In genomic region chr10:118758825-118759471, GRCm38 (mm10) we compare ENCODE assay signal across 8 mouse cellular contexts.
DNase-seq lines count a peak whose midpoint lies in the region; ATAC-seq and TF ChIP-seq lines count a peak whose summit lies in the region.

No protein-coding gene starts in this region.

- no peak overlapping the region for H3K4me3 ChIP-seq in embryonic facial prominence, embryonic 14.5 days (ENCODE audit: low read depth, low read length)
- H3K4me3 ChIP-seq in embryonic facial prominence, embryonic 10.5 days, result no peak overlapping the region
- H3K4me3 ChIP-seq in midbrain, embryonic 14.5 days (replicated peaks; ENCODE audit: low read depth, low read length), result no peak overlapping the region
- H3K4me3 ChIP-seq in midbrain, embryonic 11.5 days (ENCODE audit: low read depth, low read length), result no peak overlapping the region
- no peak overlapping the region for H3K4me3 ChIP-seq in lung, postnatal 0 days (ENCODE audit: low read depth, low read length)
- H3K4me3 ChIP-seq in intestine, postnatal 0 days (ENCODE audit: low read depth, low read length), result no peak overlapping the region

- no peak overlapping the region for H3K27ac ChIP-seq in embryonic facial prominence, embryonic 14.5 days (replicated peaks; ENCODE audit: low read depth, low read length)
- H3K27ac ChIP-seq in embryonic facial prominence, embryonic 10.5 days (replicated peaks), result no peak overlapping the region
- H3K27ac ChIP-seq in midbrain, embryonic 14.5 days (replicated peaks; ENCODE audit: low read depth, low read length), result no peak overlapping the region
- no peak overlapping the region for H3K27ac ChIP-seq in midbrain, embryonic 11.5 days (ENCODE audit: low read depth, low read length)
- H3K27ac ChIP-seq in lung, postnatal 0 days (ENCODE audit: low read length), result no peak overlapping the region
- no peak overlapping the region for H3K27ac ChIP-seq in intestine, postnatal 0 days (ENCODE audit: low read depth, low read length)

- H3K27me3 ChIP-seq in embryonic facial prominence, embryonic 14.5 days (replicated peaks; ENCODE audit: control insufficient read depth, insufficient read depth, low read length), result no peaks in the 10 kb centered on the region
- H3K27me3 ChIP-seq in embryonic facial prominence, embryonic 10.5 days (replicated peaks; ENCODE audit: low read depth, poor library complexity, severe bottlenecking), result no peaks in the 10 kb centered on the region
- H3K27me3 ChIP-seq in midbrain, embryonic 14.5 days (ENCODE audit: control insufficient read depth, insufficient read depth, low read length), result no peaks in the 10 kb centered on the region
- H3K27me3 ChIP-seq in midbrain, embryonic 11.5 days (ENCODE audit: control insufficient read depth, insufficient read depth, low read length), result no peaks in the 10 kb centered on the region
- H3K27me3 ChIP-seq in lung, postnatal 0 days (replicated peaks; ENCODE audit: insufficient read depth, low read length), result no peaks in the 10 kb centered on the region
- no peaks in the 10 kb centered on the region for H3K27me3 ChIP-seq in intestine, postnatal 0 days (replicated peaks; ENCODE audit: control insufficient read depth, insufficient read depth, low read length)

- 0 out of 2 replicates have a peak, but pooled peaks have one; percentile 53 for ATAC-seq in embryonic facial prominence, embryonic 14.5 days (ENCODE audit: low read depth)
- ATAC-seq in midbrain, embryonic 14.5 days (ENCODE audit: low FRiP score, low TSS enrichment), result no peak
- ATAC-seq in midbrain, embryonic 11.5 days (ENCODE audit: low FRiP score), result no peak
- ATAC-seq in lung, postnatal 0 days, result peak; percentile 52; the same call in 1 of the 2 replicates
- ATAC-seq in intestine, postnatal 0 days, result no peak

- no peak overlapping the region for H3K9ac ChIP-seq in embryonic facial prominence, embryonic 14.5 days (ENCODE audit: low read depth, low read length)
- no peak overlapping the region for H3K9ac ChIP-seq in midbrain, embryonic 14.5 days (replicated peaks; ENCODE audit: low read length)
- H3K9ac ChIP-seq in midbrain, embryonic 11.5 days (ENCODE audit: low read length), result no peak overlapping the region
- no peak overlapping the region for H3K9ac ChIP-seq in lung, postnatal 0 days (replicated peaks; ENCODE audit: low read depth)
- H3K9ac ChIP-seq in intestine, postnatal 0 days (ENCODE audit: low read depth, low read length), result no peak overlapping the region

- no peak overlapping the region for H3K4me2 ChIP-seq in embryonic facial prominence, embryonic 14.5 days (ENCODE audit: low read depth, low read length)
- no peak overlapping the region for H3K4me2 ChIP-seq in midbrain, embryonic 14.5 days (ENCODE audit: low read length)
- no peak overlapping the region for H3K4me2 ChIP-seq in midbrain, embryonic 11.5 days
- H3K4me2 ChIP-seq in lung, postnatal 0 days (replicated peaks; ENCODE audit: low read depth, low read length), result no peak overlapping the region; the same call in 1 of the 2 replicates
- no peak overlapping the region for H3K4me2 ChIP-seq in intestine, postnatal 0 days (replicated peaks; ENCODE audit: low read depth)

- H3K36me3 ChIP-seq in embryonic facial prominence, embryonic 14.5 days (ENCODE audit: control insufficient read depth, insufficient read depth, low read length), result no peaks in the 10 kb centered on the region
- no peaks in the 10 kb centered on the region for H3K36me3 ChIP-seq in embryonic facial prominence, embryonic 10.5 days (replicated peaks)
- no peaks in the 10 kb centered on the region for H3K36me3 ChIP-seq in midbrain, embryonic 14.5 days (ENCODE audit: control insufficient read depth, insufficient read depth, low read length)
- no peaks in the 10 kb centered on the region for H3K36me3 ChIP-seq in midbrain, embryonic 11.5 days (ENCODE audit: control insufficient read depth, insufficient read depth, low read length)
- H3K36me3 ChIP-seq in lung, postnatal 0 days (ENCODE audit: insufficient read depth, low read length), result no peaks in the 10 kb centered on the region
- no peaks in the 10 kb centered on the region for H3K36me3 ChIP-seq in intestine, postnatal 0 days (ENCODE audit: control insufficient read depth, insufficient read depth)

- H3K9me3 ChIP-seq in embryonic facial prominence, embryonic 14.5 days (ENCODE audit: control insufficient read depth, low read length), result no peaks in the 10 kb centered on the region
- H3K9me3 ChIP-seq in embryonic facial prominence, embryonic 10.5 days, result no peaks in the 10 kb centered on the region
- no peaks in the 10 kb centered on the region for H3K9me3 ChIP-seq in midbrain, embryonic 14.5 days (ENCODE audit: control insufficient read depth, low read length)
- H3K9me3 ChIP-seq in midbrain, embryonic 11.5 days (ENCODE audit: control insufficient read depth, low read length), result no peaks in the 10 kb centered on the region
- H3K9me3 ChIP-seq in lung, postnatal 0 days (ENCODE audit: low read length), result no peaks in the 10 kb centered on the region
- H3K9me3 ChIP-seq in intestine, postnatal 0 days (ENCODE audit: control insufficient read depth), result no peaks in the 10 kb centered on the region

- DNase-seq in embryonic facial prominence, embryonic 14.5 days (ENCODE audit: low spot score), result peak; percentile 58
- DNase-seq in embryonic facial prominence, embryonic 10.5 days (ENCODE audit: low spot score), result no peak
- DNase-seq in midbrain, embryonic 14.5 days, result peak; percentile 46
- no peak for DNase-seq in midbrain, embryonic 11.5 days (ENCODE audit: low spot score, missing footprints)
- peak; percentile 67 for DNase-seq in gastrocnemius, postnatal 25 days
- peak; percentile 66 for DNase-seq in lung, postnatal 0 days (ENCODE audit: low spot score)
- DNase-seq in urinary bladder, postnatal 4 days (ENCODE audit: low spot score in 2 of 2), result no peak

- TF ChIP-seq EP300 in lung, postnatal 0 days (IDR thresholded peaks at IDR 0.05), result no peak

- 75% methylated on average over 18 of the region's 18 CpGs for WGBS in embryonic facial prominence, embryonic 14.5 days
- WGBS in embryonic facial prominence, embryonic 10.5 days, result 90% methylated on average over 18 of the region's 18 CpGs
- WGBS in midbrain, embryonic 14.5 days, result 79% methylated on average over 18 of the region's 18 CpGs
- 87% methylated on average over 18 of the region's 18 CpGs for WGBS in midbrain, embryonic 11.5 days
- 59% methylated on average over 18 of the region's 18 CpGs for WGBS in lung, postnatal 0 days
- 89% methylated on average over 18 of the region's 18 CpGs for WGBS in intestine, postnatal 0 days

- TF ChIP-seq CTCF in lung, postnatal 0 days (IDR thresholded peaks at IDR 0.05), result no peak
- no peak for TF ChIP-seq CTCF in intestine, postnatal 0 days (IDR thresholded peaks at IDR 0.05; ENCODE audit: low read depth)

- no peaks in the 10 kb centered on the region for H3K4me1 ChIP-seq in embryonic facial prominence, embryonic 14.5 days (ENCODE audit: control insufficient read depth, insufficient read depth, low read length)
- no peaks in the 10 kb centered on the region for H3K4me1 ChIP-seq in embryonic facial prominence, embryonic 10.5 days
- 0 out of 2 replicates have a peak, but pooled peaks cover 4% of the 10 kb centered on the region for H3K4me1 ChIP-seq in midbrain, embryonic 14.5 days (ENCODE audit: control insufficient read depth, insufficient read depth, low read length)
- H3K4me1 ChIP-seq in midbrain, embryonic 11.5 days (ENCODE audit: control insufficient read depth, insufficient read depth, low read length), result no peaks in the 10 kb centered on the region
- H3K4me1 ChIP-seq in lung, postnatal 0 days (ENCODE audit: insufficient read depth, low read depth, low read length), result no peaks in the 10 kb centered on the region
- no peaks in the 10 kb centered on the region for H3K4me1 ChIP-seq in intestine, postnatal 0 days (replicated peaks; ENCODE audit: control insufficient read depth, insufficient read depth, low read length)

Comparison
In these comparisons a context has a peak if more than half of its experiments do, and no peak if none do; other contexts are left out.
1. DNase-seq: peak in embryonic facial prominence, embryonic 14.5 days (single experiment), midbrain, embryonic 14.5 days (single experiment), gastrocnemius, postnatal 25 days (single experiment) and lung, postnatal 0 days (single experiment); none in embryonic facial prominence, embryonic 10.5 days (single experiment), midbrain, embryonic 11.5 days (single experiment) and urinary bladder, postnatal 4 days (0 of 2).
2. ATAC-seq: peak in embryonic facial prominence, embryonic 14.5 days (single experiment) and lung, postnatal 0 days (single experiment); none in midbrain, embryonic 14.5 days (single experiment), midbrain, embryonic 11.5 days (single experiment) and intestine, postnatal 0 days (single experiment).